Mouse (Mus musculus) bone marrow, adult 2 months (tissue): ENCODE data around the gene Phldb3. TPM values are rescaled to one million over a fixed set of nuclear protein-coding genes. Genes with fewer than 3 reads are reported as not detected.

Experiments
- H3K27ac ChIP-seq: fragments of 200-500 bp; 2 replicates; pipeline ENCODE4 v1.5.1; 2012; ENCODE audit warnings: low read depth, mild to moderate bottlenecking, control low read depth, inconsistent platforms, low read length; ENCODE audit not compliant: control insufficient read depth, poor library complexity, insufficient read depth
- H3K4me1 ChIP-seq: fragments of 200-500 bp; 2 replicates; pipeline ENCODE4 v1.6.1; 2011; ENCODE audit warnings: low read length; ENCODE audit not compliant: control insufficient read depth, insufficient read depth
- H3K4me3 ChIP-seq: fragments of 200-500 bp; replicated peaks from 2 replicates; pipeline ENCODE3; 2011; ENCODE audit warnings: mild to moderate bottlenecking, low read depth, low read length, control low read depth; ENCODE audit not compliant: control insufficient read depth
- CTCF ChIP-seq: fragments of 200-500 bp; IDR thresholded peaks from 2 replicates; pipeline ENCODE4 v1.5.1; 2011; ENCODE audit warnings: low read length, control low read depth; ENCODE audit not compliant: control insufficient read depth, insufficient read depth
- POLR2A ChIP-seq: fragments of 200-500 bp; IDR thresholded peaks from 2 replicates; pipeline ENCODE4 v1.6.1; 2011; ENCODE audit warnings: low read depth, mild to moderate bottlenecking, control low read depth, low read length, borderline replicate concordance; ENCODE audit not compliant: control insufficient read depth
- WGBS: fragments of 180-500 bp; shearing (Covaris S2); methylation state at CpG from one replicate; pipeline ENCODE4 v1.1.7; 2018; 5-methylcytosine and 5-hydroxymethylcytosine counted together
- polyA plus RNA-seq: library from polyadenylated mRNA; stranded (reverse); fragments of >200 nt; gene quantifications from 2 replicates; pipeline ENCODE4 v1.2.4, GENCODE M21; 2011; ENCODE audit warnings: low replicate concordance; ENCODE audit not compliant: missing spikeins, insufficient read depth, insufficient read length

Phldb3 gene
- polyA plus RNA-seq = 7.2 and 8.2 TPM in 2 replicates

- TF ChIP-seq CTCF = no peak
- TF ChIP-seq POLR2A = peak; percentile 39; the same call in 1 of the 2 replicates
- Histone ChIP-seq H3K4me3 (peak within 1 kb of the TSS; percentile 92), H3K4me1 (peaks cover 2% of the 10 kb centered on the region; the same call in 1 of the 2 replicates), H3K27ac (peak within 1 kb of the TSS; percentile 66)
- 2% methylated on average over 26 of the region's 27 CpGs for WGBS
These were observed at the start of gene Phldb3 for GRCm38 (mm10) chr7:24610144-24610878. TSS of gene Phldb3 (plus strand) at chr7:24610763.

- no peak overlapping the region for H3K27ac ChIP-seq
- 86% methylated on average over 4 of the region's 4 CpGs for WGBS
These were observed 49.1 kb upstream of the Phldb3 start for GRCm38 (mm10) chr7:24561450-24561849.

DNA sequence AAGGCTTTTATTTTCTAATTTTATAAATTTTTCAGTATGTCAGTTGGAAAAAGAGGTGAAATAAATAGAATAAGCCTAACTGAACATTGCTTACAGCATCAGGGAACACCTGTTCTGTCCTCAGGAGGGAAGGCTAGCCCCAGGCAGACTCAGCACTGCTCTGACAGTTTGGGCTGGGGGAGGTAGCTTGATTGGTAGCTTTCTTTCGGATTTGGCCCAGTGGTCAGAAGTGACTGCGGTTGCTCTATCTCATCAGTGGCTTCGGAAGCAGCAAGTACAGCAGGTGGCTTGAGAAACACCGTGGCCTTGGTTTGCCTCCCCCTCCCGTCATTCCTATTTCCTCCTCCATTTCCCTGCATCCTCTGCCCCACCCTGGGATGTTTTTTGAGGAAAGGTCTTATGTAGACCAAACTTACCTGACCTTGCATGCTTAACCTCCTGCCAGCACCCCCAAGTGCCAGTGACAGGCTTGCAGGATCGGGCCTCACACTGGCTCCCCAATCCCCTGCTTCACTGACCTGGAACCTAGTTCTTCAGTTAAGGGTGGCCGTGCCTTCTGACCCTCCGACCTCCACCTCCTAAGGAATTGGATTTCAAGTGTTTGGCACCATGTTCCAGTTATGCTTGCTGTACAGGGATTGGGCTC, 47.2 kb upstream of the Phldb3 start:
- TF ChIP-seq POLR2A (no peak), CTCF (no peak)
- Histone ChIP-seq H3K27ac (no peak overlapping the region), H3K4me3 (no peak overlapping the region), H3K4me1 (no peaks in the 10 kb centered on the region; the same call in 1 of the 2 replicates)
- 85% methylated on average over 8 of the region's 8 CpGs for WGBS

More at GRCm38 (mm10) chr7:24561450-24561849, 49.1 kb upstream of the Phldb3 start:
- TF ChIP-seq CTCF (no peak), POLR2A (no peak)
- Histone ChIP-seq H3K4me1 (no peaks in the 10 kb centered on the region; the same call in 1 of the 2 replicates), H3K4me3 (no peak overlapping the region)

DNA sequence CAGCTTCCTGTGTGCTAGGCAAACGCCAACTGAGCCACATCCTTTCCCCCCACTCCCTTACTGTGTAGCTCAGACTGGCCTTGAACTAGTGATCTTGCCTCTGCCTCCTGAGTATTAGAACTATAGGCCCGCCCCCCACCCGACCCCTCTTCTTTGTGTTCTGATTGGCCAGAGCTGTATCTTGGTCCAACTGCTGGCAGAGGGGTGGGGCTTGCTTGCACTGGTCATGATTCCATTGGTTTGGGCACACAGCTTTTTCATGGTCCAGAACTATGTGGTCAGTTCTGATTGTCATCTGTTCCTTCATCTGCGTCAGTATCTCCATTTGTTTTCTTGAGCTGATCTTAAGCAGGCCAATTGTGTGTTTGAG, 46.7 kb upstream of the Phldb3 start:
- WGBS = 84% methylated on average over 4 of the region's 4 CpGs
- TF ChIP-seq POLR2A (no peak), CTCF (no peak)
- Histone ChIP-seq H3K27ac (no peak overlapping the region), H3K4me1 (no peaks in the 10 kb centered on the region; the same call in 1 of the 2 replicates), H3K4me3 (no peak overlapping the region)

- WGBS = 61% methylated on average over 6 of the region's 6 CpGs
- Histone ChIP-seq H3K4me1 (no peaks in the 10 kb centered on the region; the same call in 1 of the 2 replicates), H3K4me3 (no peak overlapping the region), H3K27ac (no peak overlapping the region)
- peak; percentile 96 for TF ChIP-seq CTCF
- no peak for TF ChIP-seq POLR2A
These were observed 45.8 kb upstream of the Phldb3 start for GRCm38 (mm10) chr7:24564607-24565265.

DNA sequence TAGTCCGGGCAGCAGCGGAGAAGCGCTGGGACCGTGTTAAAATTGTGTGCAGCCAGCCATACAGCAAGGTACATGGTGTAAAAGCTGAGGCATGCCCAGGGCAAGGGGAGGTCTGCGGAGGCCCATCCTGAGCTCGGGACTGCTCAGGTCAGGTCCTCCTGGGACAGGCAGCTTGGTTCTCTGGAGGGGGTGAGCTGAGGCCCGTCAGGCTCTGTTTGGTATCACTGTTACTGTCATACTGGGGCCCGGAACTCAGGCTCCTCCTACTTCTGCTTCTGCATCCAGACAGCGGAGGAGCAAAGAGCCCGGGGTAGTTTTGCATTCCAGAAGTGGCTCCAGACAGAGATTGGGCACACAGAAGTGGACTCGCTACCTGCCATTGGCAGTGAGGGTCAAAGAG, 44.9 kb upstream of the Phldb3 start:
- Histone ChIP-seq H3K4me3 (no peak overlapping the region), H3K27ac (no peak overlapping the region), H3K4me1 (no peaks in the 10 kb centered on the region; the same call in 1 of the 2 replicates)
- 92% methylated on average over 11 of the region's 11 CpGs for WGBS
- no peak for TF ChIP-seq CTCF
- TF ChIP-seq POLR2A = no peak

DNA sequence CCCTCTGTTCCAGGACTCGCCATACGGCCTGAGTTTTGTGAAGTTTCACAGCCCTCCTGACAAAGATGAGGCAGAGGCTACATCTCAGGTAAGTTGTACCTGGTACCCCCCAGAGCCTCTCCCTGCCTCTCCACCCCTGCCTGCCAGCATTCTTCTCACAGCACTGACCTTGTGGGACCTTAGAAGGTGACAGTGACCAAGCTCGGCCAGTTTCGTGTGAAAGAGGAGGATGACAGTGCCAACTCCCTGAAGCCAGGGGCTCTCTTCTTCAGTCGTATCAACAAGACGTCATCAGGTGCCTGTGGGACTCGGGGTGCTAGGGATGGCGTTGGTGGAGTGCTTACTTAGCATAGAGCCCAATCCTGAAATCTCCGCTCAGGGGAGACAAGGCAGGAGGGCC, 44.4 kb upstream of the Phldb3 start:
- TF ChIP-seq POLR2A (no peak), CTCF (no peak)
- H3K4me1 ChIP-seq = no peaks in the 10 kb centered on the region; the same call in 1 of the 2 replicates
- H3K27ac ChIP-seq = no peak overlapping the region
- WGBS = 91% methylated on average over 9 of the region's 9 CpGs
- H3K4me3 ChIP-seq = no peak overlapping the region

DNA sequence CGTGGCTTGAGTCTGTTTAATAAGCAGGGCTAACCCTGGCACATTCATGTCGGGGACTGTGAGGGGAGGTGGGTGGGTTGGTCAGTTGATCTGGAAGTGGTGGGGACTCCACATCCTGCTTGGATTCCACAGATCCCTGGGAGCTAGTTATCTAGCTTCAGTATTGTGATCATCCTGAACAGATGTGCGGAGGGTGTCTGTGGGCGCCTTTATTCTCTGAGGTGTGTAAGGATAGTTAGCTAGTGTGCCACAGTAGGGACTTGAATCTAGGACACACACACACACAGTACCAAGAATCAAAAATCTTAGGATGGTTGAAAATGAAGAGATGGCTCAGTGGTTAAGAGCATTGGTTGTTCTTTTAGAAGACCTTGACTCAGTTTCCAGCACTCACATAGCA, 42.1 kb upstream of the Phldb3 start:
- TF ChIP-seq POLR2A (no peak), CTCF (no peak)
- no peak overlapping the region for H3K4me3 ChIP-seq
- WGBS = 83% methylated on average over 4 of the region's 4 CpGs
- H3K4me1 ChIP-seq = no peaks in the 10 kb centered on the region
- H3K27ac ChIP-seq = no peak overlapping the region
